Mouse (Mus musculus): ENCODE data around the gene Tbc1d15.

DNA sequence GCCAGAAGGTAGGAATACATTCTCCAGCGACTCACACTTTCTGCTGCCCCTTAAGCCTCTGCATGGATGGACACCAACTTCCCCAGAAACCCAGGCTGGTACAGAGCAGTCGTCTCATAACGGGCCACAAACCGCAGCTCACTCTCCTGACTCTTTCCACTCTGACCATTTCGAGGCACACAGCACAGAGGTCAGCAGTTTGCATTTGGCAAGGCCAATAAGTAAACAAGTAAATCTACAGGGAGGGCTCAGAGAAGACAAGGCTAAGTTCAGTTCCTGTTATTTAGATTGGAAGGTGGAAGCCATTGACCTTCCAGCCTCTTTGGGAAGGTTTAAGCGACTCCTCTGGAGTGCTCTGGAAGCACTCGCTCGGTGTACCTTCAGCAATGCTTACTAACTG is 37.6 kb upstream of the Tbc1d15 start:
- TF ChIP-seq POLR2A (IDR thresholded peaks at IDR 0.05; ENCODE audit: borderline replicate concordance, control insufficient read depth, low read depth, low read length) (no peak), CTCF (IDR thresholded peaks at IDR 0.05; ENCODE audit: control insufficient read depth, insufficient read depth, low read length) (no peak)

Measured in bone marrow, adult 2 months (tissue).